Mouse (Mus musculus) intestine, postnatal 0 days (tissue): ENCODE measurements around the gene St7. TPM values are rescaled to one million over a fixed set of nuclear protein-coding genes. Genes with fewer than 3 reads are reported as not detected.

Experiments
- ATAC-seq: fragments of 200-750 bp; cut with Nextera tagmentation; 2 replicates; pipeline ENCODE4 v1.8.0; 2017; ENCODE audit warnings: mild to moderate bottlenecking, moderate TSS enrichment, moderate library complexity
- H3K27ac ChIP-seq: fragments of 300-500 bp; sonication (generic); 2 replicates; pipeline ENCODE4 v1.5.1; 2014; ENCODE audit warnings: mild to moderate bottlenecking, low read depth, low read length, moderate library complexity
- H3K27me3 ChIP-seq: fragments of 300-500 bp; sonication (generic); replicated peaks from 2 replicates; pipeline ENCODE4 v1.6.1; 2014; ENCODE audit warnings: low read length, mixed read lengths; ENCODE audit not compliant: control insufficient read depth, insufficient read depth
- H3K36me3 ChIP-seq: fragments of 300-500 bp; sonication (generic); 2 replicates; pipeline ENCODE4 v1.6.1; 2014; ENCODE audit warnings: mild to moderate bottlenecking, moderate library complexity; ENCODE audit not compliant: control insufficient read depth, insufficient read depth
- H3K4me1 ChIP-seq: fragments of 300-500 bp; sonication (generic); replicated peaks from 2 replicates; pipeline ENCODE4 v1.6.1; 2014; ENCODE audit warnings: antibody characterized with exemption, low read length, mixed read lengths; ENCODE audit not compliant: control insufficient read depth, insufficient read depth
- H3K4me2 ChIP-seq: fragments of 300-500 bp; sonication (generic); replicated peaks from 2 replicates; pipeline ENCODE4 v1.6.1; 2014; ENCODE audit warnings: low read depth, mild to moderate bottlenecking, moderate library complexity
- H3K4me3 ChIP-seq: fragments of 300-500 bp; sonication (generic); 2 replicates; pipeline ENCODE4 v1.5.1; 2014; ENCODE audit warnings: low read depth, low read length
- H3K9ac ChIP-seq: fragments of 300-500 bp; sonication (generic); 2 replicates; pipeline ENCODE4 v1.6.1; 2014; ENCODE audit warnings: mild to moderate bottlenecking, low read depth, low read length
- H3K9me3 ChIP-seq: fragments of 300-500 bp; sonication (generic); 2 replicates; pipeline ENCODE4 v1.6.1; 2016; ENCODE audit warnings: mixed run types; ENCODE audit not compliant: control insufficient read depth
- CTCF ChIP-seq: sonication (generic); IDR thresholded peaks from 2 replicates; pipeline ENCODE4 v1.5.1; 2016; ENCODE audit warnings: low read depth, mild to moderate bottlenecking, control low read depth, antibody characterized with exemption, moderate library complexity
- WGBS: fragments of 180-500 bp; shearing (Covaris S2); extraction: QIAGEN DNeasy Blood & Tissue Kit; methylation state at CpG from one replicate; pipeline ENCODE4 v1.1.7; 2014; 5-methylcytosine and 5-hydroxymethylcytosine counted together
- polyA plus RNA-seq: library from polyadenylated mRNA; unstranded; fragments of >200 nt; fragmentation: Nextera tagmentation; extraction: Ambion mirVana; gene quantifications from 2 replicates; pipeline ENCODE4 v1.2.1, GENCODE M21; 2015

St7 gene
- polyA plus RNA-seq, 1 experiment from 2014 or later = 11.2 TPM

GRCm38 (mm10) chr6:17778648-17779202 is 86.0 kb downstream of the St7 start:
- Histone ChIP-seq H3K27me3 (no peaks in the 10 kb centered on the region), H3K4me2 (no peak overlapping the region), H3K27ac (no peak overlapping the region), H3K4me3 (no peak overlapping the region), H3K9ac (no peak overlapping the region), H3K9me3 (no peaks in the 10 kb centered on the region), H3K36me3 (no peaks in the 10 kb centered on the region), H3K4me1 (no peaks in the 10 kb centered on the region)
- ATAC-seq = no peak
- WGBS = 87% methylated on average over 3 of the region's 3 CpGs
- TF ChIP-seq CTCF = no peak

GRCm38 (mm10) chr6:17783511-17783910 is 90.8 kb downstream of the St7 start:
- no peaks in the 10 kb centered on the region for H3K4me1 ChIP-seq
- no peaks in the 10 kb centered on the region for H3K27me3 ChIP-seq
- H3K4me3 ChIP-seq = no peak overlapping the region
- ATAC-seq = no peak
- no peaks in the 10 kb centered on the region for H3K9me3 ChIP-seq
- WGBS = 96% methylated on average over 1 of the region's 1 CpGs
- no peaks in the 10 kb centered on the region for H3K36me3 ChIP-seq
- TF ChIP-seq CTCF = no peak
- no peak overlapping the region for H3K27ac ChIP-seq
- no peak overlapping the region for H3K4me2 ChIP-seq
- no peak overlapping the region for H3K9ac ChIP-seq

- H3K4me2 ChIP-seq = no peak overlapping the region
- no peaks in the 10 kb centered on the region for H3K4me1 ChIP-seq
- H3K4me3 ChIP-seq = no peak overlapping the region
- no peak for ATAC-seq
- H3K9me3 ChIP-seq = no peaks in the 10 kb centered on the region
- no peak overlapping the region for H3K27ac ChIP-seq
- TF ChIP-seq CTCF = no peak
- H3K9ac ChIP-seq = no peak overlapping the region
- no peaks in the 10 kb centered on the region for H3K36me3 ChIP-seq
- H3K27me3 ChIP-seq = no peaks in the 10 kb centered on the region
- 73% methylated on average over 5 of the region's 5 CpGs for WGBS
Measured at GRCm38 (mm10) chr6:17784523-17784922, 91.8 kb downstream of the St7 start.

GRCm38 (mm10) chr6:17785248-17785647 is 92.5 kb downstream of the St7 start:
- Histone ChIP-seq H3K27ac (no peak overlapping the region), H3K4me3 (no peak overlapping the region), H3K36me3 (no peaks in the 10 kb centered on the region), H3K27me3 (no peaks in the 10 kb centered on the region), H3K9me3 (no peaks in the 10 kb centered on the region), H3K4me2 (no peak overlapping the region), H3K9ac (no peak overlapping the region), H3K4me1 (no peaks in the 10 kb centered on the region)
- 72% methylated on average over 2 of the region's 2 CpGs for WGBS
- no peak for ATAC-seq
- no peak for TF ChIP-seq CTCF

GRCm38 (mm10) chr6:17787810-17788209 is 95.1 kb downstream of the St7 start:
- TF ChIP-seq CTCF = no peak
- ATAC-seq = no peak
- no peaks in the 10 kb centered on the region for H3K36me3 ChIP-seq
- no peaks in the 10 kb centered on the region for H3K4me1 ChIP-seq
- no peak overlapping the region for H3K9ac ChIP-seq
- H3K4me3 ChIP-seq = no peak overlapping the region
- H3K27ac ChIP-seq = no peak overlapping the region
- H3K4me2 ChIP-seq = no peak overlapping the region
- 82% methylated on average over 1 of the region's 1 CpGs for WGBS
- H3K9me3 ChIP-seq = no peaks in the 10 kb centered on the region
- no peaks in the 10 kb centered on the region for H3K27me3 ChIP-seq

- no peaks in the 10 kb centered on the region for H3K9me3 ChIP-seq
- no peak for ATAC-seq
- 77% methylated on average over 1 of the region's 1 CpGs for WGBS
- H3K4me3 ChIP-seq = no peak overlapping the region
- no peaks in the 10 kb centered on the region for H3K36me3 ChIP-seq
- H3K9ac ChIP-seq = no peak overlapping the region
- no peak for TF ChIP-seq CTCF
- no peak overlapping the region for H3K27ac ChIP-seq
- no peaks in the 10 kb centered on the region for H3K27me3 ChIP-seq
- H3K4me1 ChIP-seq = no peaks in the 10 kb centered on the region
- no peak overlapping the region for H3K4me2 ChIP-seq
Measured at GRCm38 (mm10) chr6:17790251-17790650, 97.5 kb downstream of the St7 start.

- Histone ChIP-seq H3K36me3 (no peaks in the 10 kb centered on the region), H3K27me3 (no peaks in the 10 kb centered on the region), H3K4me2 (no peak overlapping the region), H3K4me1 (no peaks in the 10 kb centered on the region), H3K4me3 (no peak overlapping the region), H3K27ac (no peak overlapping the region), H3K9ac (no peak overlapping the region), H3K9me3 (no peaks in the 10 kb centered on the region)
- no peak for ATAC-seq
- WGBS = 88% methylated on average over 3 of the region's 3 CpGs
- TF ChIP-seq CTCF = no peak
Measured at GRCm38 (mm10) chr6:17793471-17793870, 100.7 kb downstream of the St7 start.
